Mouse (Mus musculus) gastrocnemius, postnatal 25 days (tissue): ENCODE measurements around the gene Os9. TPM values are rescaled to one million over a fixed set of nuclear protein-coding genes. Genes with fewer than 3 reads are reported as not detected.

Experiments used
- DNase-seq: peaks from one replicate; pipeline ENCODE4 v3.0.0; 2022
- total RNA-seq, 2 experiments: library from RNA; stranded (reverse); gene quantifications; 1 replicate in 1 of 2; 2 replicates in 1 of 2; pipeline ENCODE4 v1.2.3; 2021

Os9 gene
- total RNA-seq, 2 experiments from 2014 or later: 11.3 to 13.9 TPM

DNA sequence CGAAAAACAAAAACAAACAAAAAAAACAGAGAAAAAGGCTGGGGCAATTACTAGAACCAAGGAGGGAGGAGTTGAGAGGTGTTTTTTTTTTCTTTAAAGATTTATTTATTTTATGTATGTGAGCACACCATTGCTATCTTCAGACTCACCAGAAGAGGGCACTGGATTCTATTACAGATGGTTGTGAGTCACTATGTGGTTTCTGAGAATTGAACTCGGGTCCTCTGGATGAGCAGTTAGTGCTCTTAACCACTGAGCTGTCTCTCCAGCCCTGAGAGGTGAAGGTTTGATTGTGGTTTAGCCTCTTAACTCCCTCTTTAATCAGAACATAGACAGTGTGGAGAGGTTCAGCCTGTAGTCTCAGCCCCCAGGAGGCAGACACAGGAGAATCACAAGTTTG, 5.9 kb downstream of the Os9 start:
- DNase-seq: no peak

DNA sequence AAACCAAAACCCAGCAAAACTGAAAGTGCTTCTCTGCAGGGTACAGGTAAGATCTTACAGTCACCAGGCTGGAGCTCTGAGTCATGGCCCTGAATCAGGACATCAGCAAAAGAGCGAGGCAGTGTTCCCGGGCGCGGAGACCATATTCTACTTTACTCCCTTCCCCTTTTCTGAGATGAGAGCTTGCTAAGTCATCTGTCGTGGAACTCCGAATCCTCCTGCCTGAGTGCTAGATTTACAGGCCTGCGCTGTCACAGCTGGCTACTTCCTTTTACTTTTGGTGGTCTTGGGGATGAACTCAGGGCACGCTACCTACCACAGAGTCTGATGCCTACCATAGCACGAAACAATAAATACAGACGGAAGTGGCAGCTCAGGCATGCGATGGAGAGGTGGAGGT, 6.5 kb downstream of the Os9 start:
- DNase-seq: no peak

DNA sequence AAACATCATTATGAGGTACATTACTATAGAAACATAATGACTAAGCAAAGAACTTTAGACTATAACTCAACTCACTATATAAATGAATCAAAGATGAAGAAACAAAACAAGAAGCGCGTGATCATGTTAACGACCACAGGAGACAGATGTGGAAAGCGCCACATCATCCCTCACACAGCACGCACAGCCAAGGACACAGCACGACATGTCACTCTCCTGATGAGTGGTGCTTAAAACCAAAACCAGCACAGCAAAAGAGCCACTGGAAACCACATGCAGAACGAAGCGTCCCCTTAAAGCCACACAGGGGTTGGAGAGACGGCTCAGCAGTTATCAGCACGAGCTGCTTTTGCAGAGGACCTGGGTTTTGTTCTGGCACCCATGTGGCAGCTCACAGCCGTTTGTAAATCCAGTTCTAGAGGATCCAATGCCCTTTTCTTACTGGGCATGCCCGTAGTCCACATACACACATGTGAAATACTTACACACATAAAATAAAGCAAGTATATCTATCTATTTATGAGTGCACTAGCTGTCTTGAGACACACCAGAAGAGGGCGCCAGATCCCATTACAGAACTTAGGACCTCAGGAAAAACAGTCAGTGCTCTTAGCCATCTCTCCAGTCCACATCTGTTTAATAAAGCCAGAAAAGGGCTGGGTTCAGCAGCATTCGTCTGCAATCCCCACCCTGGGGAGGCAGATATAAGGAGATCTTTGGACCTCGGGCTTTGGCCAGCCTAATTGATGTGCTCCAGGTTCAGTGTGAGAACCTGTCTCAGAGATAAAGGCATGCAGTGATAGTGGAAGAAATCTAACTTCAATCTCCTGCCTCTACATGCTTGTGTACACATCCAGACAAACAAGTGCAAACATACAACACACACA, 9.7 kb downstream of the Os9 start:
- no peak for DNase-seq

GRCm38 (mm10) chr10:127108262-127108583, 12.7 kb downstream of the Os9 start:
- no peak for DNase-seq

DNA sequence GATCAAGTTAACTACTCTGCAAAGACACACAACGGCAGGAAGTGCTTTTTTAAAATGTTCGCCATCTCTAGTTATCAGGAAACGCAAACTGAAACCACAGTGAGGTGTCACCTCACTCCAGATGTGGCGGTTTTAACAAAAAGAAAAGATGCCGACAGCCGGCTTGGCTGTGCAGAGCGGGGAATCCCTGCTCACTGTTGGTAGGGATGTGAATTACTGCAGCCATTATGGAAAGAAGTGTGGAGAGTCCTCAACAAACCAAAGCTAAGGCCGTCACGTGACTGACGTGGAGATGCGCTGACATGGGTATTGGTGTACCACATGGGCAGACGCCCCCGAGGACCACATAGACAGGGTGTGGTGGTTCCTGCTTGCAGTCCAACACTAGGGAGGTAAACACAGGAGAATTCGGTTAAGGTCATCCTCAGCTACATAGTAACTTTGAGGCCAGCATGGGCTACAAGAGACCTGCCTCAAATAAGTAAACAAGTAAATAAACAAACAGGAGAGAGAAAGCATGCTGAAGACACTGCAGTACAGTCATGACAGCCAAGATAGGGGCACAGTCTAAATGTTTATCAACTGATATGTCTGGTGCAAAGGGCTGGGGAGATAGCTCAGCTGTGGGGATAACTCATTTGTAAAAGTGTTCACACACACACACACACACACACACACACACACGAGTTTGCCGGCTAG, 13.2 kb downstream of the Os9 start:
- no peak for DNase-seq

DNA sequence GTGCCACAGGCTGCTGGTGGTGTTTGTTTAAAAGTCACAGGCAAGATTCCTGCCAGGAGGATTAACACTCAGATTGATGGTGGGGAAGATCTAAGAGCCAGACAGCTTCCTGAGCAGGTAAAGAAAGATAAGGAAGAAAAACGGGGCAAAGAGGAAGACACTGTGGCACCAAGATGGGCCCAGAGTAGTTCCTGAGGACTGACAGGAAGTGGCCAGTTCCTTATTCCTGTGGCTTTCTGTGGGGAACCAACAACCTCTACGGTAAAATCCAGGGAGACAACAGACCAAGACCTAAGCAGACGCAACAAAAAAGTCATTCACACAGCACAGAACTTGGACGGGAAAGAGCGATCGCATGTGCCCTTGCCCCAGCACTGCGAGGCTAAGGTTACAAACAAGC, 17.3 kb downstream of the Os9 start:
- DNase-seq: no peak

- no peak for DNase-seq
Observed at GRCm38 (mm10) chr10:127101151-127101550, 19.8 kb downstream of the Os9 start.

DNA sequence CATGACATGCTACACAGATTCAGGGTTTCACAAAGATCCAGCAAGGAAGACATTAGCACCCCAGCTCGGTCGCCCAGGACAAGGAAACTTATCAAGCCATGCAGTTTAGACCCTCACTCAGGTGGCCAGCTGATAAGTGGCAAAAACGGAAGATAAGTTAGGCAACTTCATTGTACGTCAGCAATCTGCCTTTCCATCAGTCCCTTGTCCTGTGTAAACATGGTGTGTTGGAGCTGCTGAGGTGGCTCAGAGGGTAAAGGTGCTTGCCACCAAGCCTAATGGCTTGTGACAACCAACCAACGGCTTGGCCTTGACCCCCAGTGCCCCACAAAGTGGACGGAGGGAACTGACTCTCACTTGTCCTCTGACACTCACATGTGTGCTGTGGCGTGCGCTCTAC, 20.5 kb downstream of the Os9 start:
- no peak for DNase-seq

GRCm38 (mm10) chr10:127099868-127100267, 21.1 kb downstream of the Os9 start:
- no peak for DNase-seq

DNA sequence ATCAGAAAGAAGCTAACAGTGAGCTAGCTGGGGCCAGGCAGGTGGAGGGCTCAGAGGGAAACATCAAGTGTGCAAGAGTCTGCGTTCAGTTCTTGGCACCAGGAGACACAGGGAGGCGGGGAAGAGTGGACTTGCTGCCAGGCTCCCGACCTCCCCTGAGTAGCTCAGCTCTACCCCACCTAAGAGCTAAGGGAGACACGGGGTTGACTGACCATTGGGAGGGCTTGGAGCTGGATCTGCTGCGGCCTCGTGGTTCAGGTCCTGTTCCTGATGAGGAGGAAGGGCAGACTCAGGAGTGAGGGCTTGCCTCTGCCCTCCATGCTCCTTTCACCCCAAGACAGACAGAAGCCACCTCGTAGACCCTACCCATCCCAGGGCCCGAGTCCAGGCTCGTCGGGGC, 21.7 kb downstream of the Os9 start:
- DNase-seq: no peak

DNA sequence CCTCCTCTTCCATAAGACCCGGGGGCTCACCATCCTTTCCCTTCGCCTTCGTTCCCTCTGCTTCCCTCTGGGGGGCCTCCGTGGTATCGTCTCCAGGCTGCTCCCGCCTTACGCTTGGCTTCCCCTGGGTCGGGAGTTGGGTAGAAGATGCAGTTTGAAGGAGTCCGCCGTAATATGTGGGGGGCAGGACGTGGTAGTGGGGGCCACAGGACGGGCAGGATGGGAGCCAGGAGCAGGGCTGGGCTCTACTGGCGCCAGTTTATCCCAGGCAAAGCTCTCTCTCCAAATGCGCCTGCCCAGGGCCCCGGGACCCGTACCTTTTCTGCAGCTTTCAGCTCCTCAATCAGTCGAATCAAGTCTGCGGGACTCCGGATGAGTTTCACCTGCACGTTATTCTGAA, 22.4 kb downstream of the Os9 start:
- DNase-seq: no peak

GRCm38 (mm10) chr10:127094382-127094802, 26.5 kb downstream of the Os9 start:
- DNase-seq: no peak

- no peak for DNase-seq
Observed at GRCm38 (mm10) chr10:127092742-127093141, 28.2 kb downstream of the Os9 start.

DNA sequence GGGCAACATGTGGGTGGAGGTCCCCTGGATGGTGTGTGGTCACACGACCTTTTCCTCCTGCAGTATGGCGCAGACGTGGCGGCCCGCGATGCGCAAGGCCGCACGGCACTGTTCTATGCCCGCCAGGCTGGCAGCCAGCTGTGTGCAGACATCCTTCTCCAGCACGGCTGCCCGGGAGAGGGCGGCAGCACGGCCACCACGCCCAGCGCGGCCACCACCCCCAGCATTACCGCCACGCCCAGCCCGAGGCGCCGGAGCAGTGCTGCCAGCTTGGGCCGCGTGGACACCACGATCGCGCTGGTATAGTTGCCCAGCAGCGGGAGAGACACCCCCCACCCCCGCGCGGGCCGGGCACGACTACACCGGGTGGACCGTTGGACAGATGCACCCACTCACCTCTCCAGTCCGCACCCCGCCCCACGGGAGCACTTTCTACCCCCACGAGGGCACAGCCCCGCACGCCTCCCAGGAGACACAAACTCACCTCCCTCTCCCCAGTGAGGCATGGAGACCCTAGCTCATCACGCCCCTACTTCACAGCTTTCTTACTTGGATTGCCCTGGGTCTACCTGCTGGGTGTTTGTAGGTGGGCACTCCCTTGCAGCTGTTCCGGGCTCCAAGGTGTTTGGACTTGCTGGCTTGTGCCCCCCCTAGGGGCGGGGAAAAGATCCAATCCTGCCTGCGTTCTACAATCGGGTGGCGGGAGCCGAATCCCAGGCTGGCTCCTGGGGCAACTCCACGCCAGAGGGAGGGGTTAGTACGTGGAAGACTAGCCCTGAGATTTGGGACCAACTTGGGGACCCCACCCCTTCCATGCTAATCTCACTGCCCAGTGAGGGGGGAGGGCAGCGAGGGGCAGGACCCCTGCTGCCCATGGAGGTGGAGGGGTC, 29.2 kb downstream of the Os9 start:
- DNase-seq: no peak

DNA sequence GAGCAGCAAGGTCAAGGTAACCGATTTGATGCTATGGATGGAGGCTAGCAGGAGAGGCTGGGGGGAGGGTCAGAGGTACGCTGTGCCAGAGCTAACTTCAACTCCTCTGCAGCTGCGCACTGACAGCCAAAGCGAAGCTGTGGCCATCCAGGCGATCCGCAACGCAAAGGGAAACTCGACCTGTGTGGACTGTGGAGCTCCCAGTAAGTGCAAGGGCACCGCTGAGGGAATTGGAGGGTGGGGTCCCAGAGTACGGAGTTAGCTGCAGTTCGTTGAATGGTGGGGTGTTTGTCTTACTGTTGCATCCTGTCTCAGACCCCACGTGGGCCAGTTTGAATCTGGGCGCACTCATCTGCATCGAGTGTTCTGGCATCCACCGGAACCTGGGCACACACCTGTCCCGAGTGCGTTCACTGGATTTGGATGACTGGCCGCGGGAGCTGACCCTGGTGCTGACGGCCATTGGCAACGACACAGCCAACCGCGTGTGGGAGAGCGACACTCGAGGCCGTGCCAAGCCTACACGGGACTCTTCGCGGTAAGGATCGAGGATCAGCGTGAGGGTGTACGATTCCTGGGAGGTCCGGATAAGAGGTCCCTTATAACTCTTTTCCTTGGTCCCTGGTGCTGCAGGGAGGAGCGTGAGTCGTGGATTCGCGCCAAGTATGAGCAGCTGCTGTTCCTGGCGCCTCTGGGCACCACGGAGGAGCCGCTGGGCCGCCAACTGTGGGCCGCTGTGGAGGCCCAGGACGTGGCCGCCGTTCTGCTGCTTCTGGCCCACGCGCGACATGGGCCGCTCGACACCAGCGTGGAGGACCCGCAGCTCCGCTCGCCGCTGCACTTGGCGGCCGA, 30.1 kb downstream of the Os9 start:
- no peak for DNase-seq

DNA sequence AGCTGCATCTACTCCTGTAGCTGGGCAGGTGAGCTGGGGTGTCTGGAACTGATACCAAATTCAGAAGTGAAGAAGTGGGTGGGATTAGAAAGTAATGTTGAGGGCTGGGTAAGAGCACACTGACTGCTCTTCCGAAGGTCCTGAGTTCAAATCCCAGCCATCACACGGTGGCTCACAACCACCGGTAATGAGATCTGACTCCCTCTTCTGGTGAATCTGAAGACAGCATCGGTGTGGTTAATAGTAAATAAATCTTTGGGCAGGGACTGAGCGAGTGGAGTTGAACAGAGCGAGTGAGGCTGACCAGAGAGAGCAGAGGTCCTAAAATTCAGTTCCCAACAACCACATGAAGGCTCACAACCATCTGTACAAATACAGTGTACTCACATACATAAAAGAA, 35.3 kb downstream of the Os9 start:
- DNase-seq: no peak

- no peak for DNase-seq
Observed at GRCm38 (mm10) chr10:127085052-127085451, 35.9 kb downstream of the Os9 start.

GRCm38 (mm10) chr10:127083915-127084306, 37.0 kb downstream of the Os9 start:
- DNase-seq: no peak

GRCm38 (mm10) chr10:127083292-127083914, 37.5 kb downstream of the Os9 start:
- no peak for DNase-seq

GRCm38 (mm10) chr10:127081996-127082620, 38.8 kb downstream of the Os9 start:
- DNase-seq: no peak
